Mouse (Mus musculus): ENCODE measurements around the gene Gm15013. TPM values are rescaled to one million over a fixed set of nuclear protein-coding genes. Genes with fewer than 3 reads are reported as not detected.

The Gm15013 gene
- polyA plus RNA-seq, 1 experiment from 2014 or later, result not detected

DNA sequence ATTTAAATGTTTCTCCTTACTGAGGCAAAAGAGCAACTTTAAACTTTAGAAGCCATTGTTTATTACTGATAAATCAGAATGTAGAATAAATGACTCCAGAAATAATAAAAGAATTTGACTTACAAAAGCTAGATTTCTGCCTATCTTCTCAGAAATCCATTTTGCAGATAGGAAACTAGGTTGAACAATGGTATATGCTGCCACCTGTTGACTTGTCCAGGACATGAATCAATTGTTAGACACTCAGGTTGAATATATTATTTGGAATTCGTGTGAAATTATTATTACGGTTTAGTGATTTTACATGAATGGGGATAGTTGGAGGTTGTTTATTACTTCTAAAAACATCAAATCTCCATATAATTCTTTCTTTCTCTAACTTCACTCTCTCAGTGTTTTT lies 48.5 kb downstream of the Gm15013 start:
- H3K27me3 ChIP-seq (replicated peaks; ENCODE audit: control insufficient read depth, insufficient read depth, low read length), result no peaks in the 10 kb centered on the region
- H3K36me3 ChIP-seq (ENCODE audit: control insufficient read depth, insufficient read depth), result no peaks in the 10 kb centered on the region
- no peak overlapping the region for H3K4me2 ChIP-seq (ENCODE audit: low read length)
- H3K4me1 ChIP-seq (replicated peaks; ENCODE audit: control insufficient read depth, insufficient read depth, low read length), result no peaks in the 10 kb centered on the region
- no peak overlapping the region for H3K4me3 ChIP-seq (replicated peaks; ENCODE audit: low read length)
- no peak overlapping the region for H3K27ac ChIP-seq (ENCODE audit: low read length)
- H3K9me3 ChIP-seq (ENCODE audit: control insufficient read depth, low read length), result no peaks in the 10 kb centered on the region
- H3K9ac ChIP-seq (replicated peaks; ENCODE audit: low read depth, low read length), result no peak overlapping the region
- 71% methylated on average over 2 of the region's 2 CpGs for whole genome bisulfite sequencing
- ATAC-seq, result no peak

Other genes starting within 250 kb of the Gm15013 start
- 1.5 and 1.6 TPM in 2 replicates for gene D330045A20Rik, start 234.1 kb downstream of the Gm15013 start, polyA plus RNA-seq (2015; fragmentation: Nextera tagmentation; extraction: Ambion mirVana)
- 4.1 TPM in 2 replicates for gene Rnf128, start 151.2 kb downstream of the Gm15013 start, polyA plus RNA-seq (2015; fragmentation: Nextera tagmentation; extraction: Ambion mirVana)
- 0.76 and 1.3 TPM in 2 replicates for gene Tbc1d8b, start 29.5 kb downstream of the Gm15013 start, polyA plus RNA-seq (2015; fragmentation: Nextera tagmentation; extraction: Ambion mirVana)
- gene Ripply1, start 67.9 kb upstream of the Gm15013 start, polyA plus RNA-seq (2015; fragmentation: Nextera tagmentation; extraction: Ambion mirVana), result not detected in 2 replicates
- 0.89 and 1.3 TPM in 2 replicates for gene Cldn2, start 86.3 kb upstream of the Gm15013 start, polyA plus RNA-seq (2015; fragmentation: Nextera tagmentation; extraction: Ambion mirVana)
- 2.6 and 3.7 TPM in 2 replicates for gene Morc4, start 157.2 kb upstream of the Gm15013 start, polyA plus RNA-seq (2015; fragmentation: Nextera tagmentation; extraction: Ambion mirVana)